Mouse (Mus musculus) liver, adult 2 months (tissue): ENCODE data around the gene Mmp21.
"Not testable (repeated sequence)": the region's sequence is repeated elsewhere in the genome, so short reads cannot be mapped to it uniquely, and the experiment has no call there.

Experiments used
- CTCF ChIP-seq: fragments of 200-500 bp; IDR thresholded peaks from 2 replicates; pipeline ENCODE4 v1.5.1; 2011; ENCODE audit warnings: low read depth, low read length, control low read depth
- POLR2A ChIP-seq: fragments of 200-500 bp; IDR thresholded peaks from 2 replicates; pipeline ENCODE4 v1.6.1; 2011; ENCODE audit warnings: low read length, control low read depth; ENCODE audit not compliant: insufficient read depth; ENCODE audit errors: extremely low read depth

DNA sequence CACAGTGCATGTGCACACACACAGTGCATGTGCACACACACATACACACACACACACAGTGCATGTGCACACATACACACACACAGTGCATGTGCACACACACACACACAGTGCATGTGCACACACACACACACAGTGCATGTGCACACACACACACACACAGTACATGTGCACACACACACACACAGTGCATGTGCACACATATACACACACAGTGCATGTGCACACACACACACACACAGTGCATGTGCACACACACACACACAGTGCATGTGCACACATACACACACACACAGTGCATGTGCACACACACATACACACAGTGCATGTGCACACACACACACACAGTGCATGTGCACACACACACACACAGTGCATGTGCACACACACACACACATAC is 5.8 kb upstream of the Mmp21 start:
- TF ChIP-seq POLR2A, CTCF: not testable (repeated sequence)
